Mouse (Mus musculus): ENCODE measurements at regions not wholly inside any gene's neighbourhood (a gene's known extent, or its start where the extent isn't known, plus 50 kb on each side); places are given as distances from the start of the nearest gene placed in this dataset.

GRCm38 (mm10) chr13:31393421-31394215, 162.3 kb upstream of the Foxq1 start:
- no peak overlapping the region for H3K27ac ChIP-seq
- WGBS (ENCODE audit: insufficient replicate concordance), result 35% methylated on average over 4 of the region's 4 CpGs

GRCm38 (mm10) chr13:31396216-31396910, 159.6 kb upstream of the Foxq1 start:
- TF ChIP-seq CTCF (IDR thresholded peaks at IDR 0.05; ENCODE audit: low read depth), result no peak
- TF ChIP-seq EP300 (IDR thresholded peaks at IDR 0.05; ENCODE audit: low read depth), result no peak
- H3K4me2 ChIP-seq (ENCODE audit: low read depth), result no peak overlapping the region
- H3K4me1 ChIP-seq (replicated peaks; ENCODE audit: control insufficient read depth in 2 of 2, insufficient read depth in 2 of 2, low read length in 1 of 2), result no peaks in the 10 kb centered on the region
- H3K27ac ChIP-seq, result no peak overlapping the region
- H3K4me3 ChIP-seq (ENCODE audit: insufficient read depth in 1 of 2, low read depth in 2 of 2, low read length in 2 of 2), result no peak overlapping the region
- DNase-seq (ENCODE audit: low read depth in 3 of 3, low spot score in 3 of 3) (no peak), ATAC-seq (ENCODE audit: insufficient read depth) (no peak)
- H3K36me3 ChIP-seq (replicated peaks; ENCODE audit: control insufficient read depth, insufficient read depth, low read depth), result no peaks in the 10 kb centered on the region
- H3K9ac ChIP-seq (replicated peaks), result no peak overlapping the region
- H3K9me3 ChIP-seq (ENCODE audit: control insufficient read depth, low read length), result no peaks in the 10 kb centered on the region
- WGBS (ENCODE audit: insufficient replicate concordance), result 59% methylated on average over 5 of the region's 5 CpGs
- no peaks in the 10 kb centered on the region for H3K27me3 ChIP-seq (ENCODE audit: control insufficient read depth, insufficient read depth, low read length)

More at GRCm38 (mm10) chr13:31393421-31394215, 162.3 kb upstream of the Foxq1 start:
- H3K4me1 ChIP-seq (replicated peaks; ENCODE audit: control insufficient read depth in 2 of 2, insufficient read depth in 2 of 2, low read length in 1 of 2), result no peaks in the 10 kb centered on the region
- ATAC-seq (ENCODE audit: insufficient read depth), result no peak
- TF ChIP-seq CTCF (IDR thresholded peaks at IDR 0.05; ENCODE audit: low read depth) (no peak), EP300 (IDR thresholded peaks at IDR 0.05; ENCODE audit: low read depth) (no peak)
- no peaks in the 10 kb centered on the region for H3K36me3 ChIP-seq (replicated peaks; ENCODE audit: control insufficient read depth, insufficient read depth, low read depth)
- H3K27me3 ChIP-seq (ENCODE audit: control insufficient read depth, insufficient read depth, low read length), result no peaks in the 10 kb centered on the region
- H3K4me2 ChIP-seq (ENCODE audit: low read depth), result no peak overlapping the region
- no peak overlapping the region for H3K4me3 ChIP-seq (ENCODE audit: insufficient read depth in 1 of 2, low read depth in 2 of 2, low read length in 2 of 2)
- DNase-seq (ENCODE audit: low read depth in 3 of 3, low spot score in 3 of 3), result no peak
- H3K9me3 ChIP-seq (ENCODE audit: control insufficient read depth, low read length), result no peaks in the 10 kb centered on the region
- H3K9ac ChIP-seq (replicated peaks), result no peak overlapping the region

DNA sequence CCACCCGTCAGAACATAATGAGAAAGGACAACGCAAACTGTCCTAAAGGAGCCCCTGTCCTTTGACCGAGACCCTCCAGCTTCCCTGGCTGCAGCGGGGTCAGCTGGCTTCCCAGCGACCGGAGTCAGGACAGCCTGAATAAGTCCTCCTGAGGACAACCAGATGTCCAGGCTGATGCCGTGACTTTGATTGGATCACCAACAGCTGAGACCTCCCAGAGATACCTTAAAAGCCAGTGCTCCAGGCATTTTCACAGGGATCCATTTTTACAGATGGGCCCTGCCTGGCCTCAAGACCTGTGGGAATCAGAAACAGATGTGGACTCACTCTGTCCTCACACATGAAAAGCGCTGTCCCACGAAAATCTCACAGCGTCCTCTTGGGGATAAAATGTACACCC, 158.7 kb upstream of the Foxq1 start:
- H3K9ac ChIP-seq (replicated peaks), result no peak overlapping the region
- 73% methylated on average over 10 of the region's 10 CpGs for WGBS (ENCODE audit: insufficient replicate concordance)
- H3K4me1 ChIP-seq (replicated peaks; ENCODE audit: control insufficient read depth in 2 of 2, insufficient read depth in 2 of 2, low read length in 1 of 2), result no peaks in the 10 kb centered on the region
- no peaks in the 10 kb centered on the region for H3K27me3 ChIP-seq (ENCODE audit: control insufficient read depth, insufficient read depth, low read length)
- H3K27ac ChIP-seq, result no peak overlapping the region
- H3K4me3 ChIP-seq (ENCODE audit: insufficient read depth in 1 of 2, low read depth in 2 of 2, low read length in 2 of 2), result no peak overlapping the region
- H3K36me3 ChIP-seq (replicated peaks; ENCODE audit: control insufficient read depth, insufficient read depth, low read depth), result no peaks in the 10 kb centered on the region
- no peak overlapping the region for H3K4me2 ChIP-seq (ENCODE audit: low read depth)
- ATAC-seq (ENCODE audit: insufficient read depth), result no peak
- TF ChIP-seq CTCF (IDR thresholded peaks at IDR 0.05; ENCODE audit: low read depth) (no peak), EP300 (IDR thresholded peaks at IDR 0.05; ENCODE audit: low read depth) (no peak)
- H3K9me3 ChIP-seq (ENCODE audit: control insufficient read depth, low read length), result no peaks in the 10 kb centered on the region
- no peak for DNase-seq (ENCODE audit: low read depth in 3 of 3, low spot score in 3 of 3)

DNA sequence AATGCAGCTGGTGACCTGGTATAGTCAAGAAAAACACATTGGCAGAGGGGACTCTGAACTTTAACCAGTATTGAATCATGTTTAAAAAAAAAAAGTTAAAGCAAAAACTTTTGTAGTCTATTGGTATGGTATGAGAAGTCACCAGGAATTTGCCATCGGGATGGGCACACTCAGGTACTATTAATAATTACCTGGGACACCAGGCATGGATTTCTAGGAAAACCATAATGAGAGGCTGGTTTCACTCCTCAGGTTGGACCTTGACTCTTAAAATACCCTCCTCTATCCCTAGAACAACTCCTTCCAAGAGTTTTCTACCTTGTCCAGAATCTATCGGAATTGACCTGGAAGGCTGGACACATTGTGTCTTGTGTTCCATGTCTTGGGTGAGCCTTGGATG, 155.5 kb upstream of the Foxq1 start:
- TF ChIP-seq CTCF (IDR thresholded peaks at IDR 0.05; ENCODE audit: low read depth) (no peak), EP300 (IDR thresholded peaks at IDR 0.05; ENCODE audit: low read depth) (no peak)
- H3K36me3 ChIP-seq (replicated peaks; ENCODE audit: control insufficient read depth, insufficient read depth, low read depth), result no peaks in the 10 kb centered on the region
- WGBS (ENCODE audit: insufficient replicate concordance), result 68% methylated on average over 2 of the region's 2 CpGs
- H3K27me3 ChIP-seq (ENCODE audit: control insufficient read depth, insufficient read depth, low read length), result no peaks in the 10 kb centered on the region
- H3K4me1 ChIP-seq (replicated peaks; ENCODE audit: control insufficient read depth in 2 of 2, insufficient read depth in 2 of 2, low read length in 1 of 2), result no peaks in the 10 kb centered on the region
- no peak for ATAC-seq (ENCODE audit: insufficient read depth)
- no peak overlapping the region for H3K9ac ChIP-seq (replicated peaks)
- H3K4me2 ChIP-seq (ENCODE audit: low read depth), result no peak overlapping the region
- no peaks in the 10 kb centered on the region for H3K9me3 ChIP-seq (ENCODE audit: control insufficient read depth, low read length)
- no peak for DNase-seq (ENCODE audit: low read depth in 3 of 3, low spot score in 3 of 3)
- H3K4me3 ChIP-seq (ENCODE audit: insufficient read depth in 1 of 2, low read depth in 2 of 2, low read length in 2 of 2), result no peak overlapping the region
- no peak overlapping the region for H3K27ac ChIP-seq

DNA sequence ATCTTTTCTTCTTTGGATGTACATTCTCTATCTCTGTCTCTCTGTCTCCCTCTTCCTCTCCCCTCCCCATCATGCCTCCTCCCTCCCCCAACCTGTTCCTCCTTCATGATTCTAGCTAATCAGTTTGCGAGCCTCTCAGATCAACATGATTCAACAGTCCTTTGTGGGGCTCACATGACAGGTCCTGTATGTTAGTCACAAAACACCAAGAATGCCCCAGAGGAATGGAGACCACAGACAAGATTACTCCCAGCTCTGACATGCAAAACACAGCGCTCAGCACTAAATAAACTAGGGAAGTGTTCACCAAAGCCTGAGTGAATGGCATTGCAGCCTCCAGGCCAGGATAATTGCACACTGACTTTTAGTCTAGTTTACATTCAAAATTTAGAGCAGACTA, 150.6 kb upstream of the Foxq1 start:
- no peak overlapping the region for H3K9ac ChIP-seq (replicated peaks)
- H3K27ac ChIP-seq, result no peak overlapping the region
- no peaks in the 10 kb centered on the region for H3K27me3 ChIP-seq (ENCODE audit: control insufficient read depth, insufficient read depth, low read length)
- 58% methylated on average over 2 of the region's 2 CpGs for WGBS (ENCODE audit: insufficient replicate concordance)
- no peak for DNase-seq (ENCODE audit: low read depth in 3 of 3, low spot score in 3 of 3)
- H3K4me2 ChIP-seq (ENCODE audit: low read depth), result no peak overlapping the region
- H3K36me3 ChIP-seq (replicated peaks; ENCODE audit: control insufficient read depth, insufficient read depth, low read depth), result no peaks in the 10 kb centered on the region
- TF ChIP-seq CTCF (IDR thresholded peaks at IDR 0.05; ENCODE audit: low read depth) (no peak), EP300 (IDR thresholded peaks at IDR 0.05; ENCODE audit: low read depth) (no peak)
- H3K4me1 ChIP-seq (replicated peaks; ENCODE audit: control insufficient read depth in 2 of 2, insufficient read depth in 2 of 2, low read length in 1 of 2), result no peaks in the 10 kb centered on the region
- no peaks in the 10 kb centered on the region for H3K9me3 ChIP-seq (ENCODE audit: control insufficient read depth, low read length)
- no peak for ATAC-seq (ENCODE audit: insufficient read depth)
- no peak overlapping the region for H3K4me3 ChIP-seq (ENCODE audit: insufficient read depth in 1 of 2, low read depth in 2 of 2, low read length in 2 of 2)
